Mouse (Mus musculus) brown adipose tissue, adult 24 weeks (tissue): ENCODE results near the gene Gm11099. TPM values are rescaled to one million over a fixed set of nuclear protein-coding genes. Genes with fewer than 3 reads are reported as not detected.

Experiments
- H3K27ac ChIP-seq: fragments of 200-500 bp; replicated peaks from 2 replicates; pipeline ENCODE4 v1.5.1; 2012; ENCODE audit warnings: low read depth, mild to moderate bottlenecking, low read length
- H3K4me1 ChIP-seq: fragments of 200-500 bp; 2 replicates; pipeline ENCODE4 v1.6.1; 2012; ENCODE audit warnings: low read length, mixed read lengths; ENCODE audit not compliant: control insufficient read depth, insufficient read depth, insufficient read length
- H3K4me3 ChIP-seq: fragments of 200-500 bp; 2 replicates; pipeline ENCODE4 v1.5.1; 2012; ENCODE audit warnings: low read depth, mild to moderate bottlenecking, low read length, moderate library complexity; ENCODE audit not compliant: insufficient read depth
- polyA plus RNA-seq: library from polyadenylated mRNA; stranded (reverse); fragments of >200 nt; gene quantifications from 2 replicates; pipeline ENCODE4 v1.2.4, GENCODE M21; 2012; ENCODE audit not compliant: missing spikeins, insufficient read depth, insufficient read length

The Gm11099 gene
- polyA plus RNA-seq, 1 experiment: not detected

GRCm38 (mm10) chr2:58941361-58941760, 82.1 kb downstream of the Gm11099 start:
- H3K4me1 ChIP-seq: no peaks in the 10 kb centered on the region
- H3K4me3 ChIP-seq: no peak overlapping the region
- H3K27ac ChIP-seq: no peak overlapping the region

GRCm38 (mm10) chr2:58948796-58949195, 89.6 kb downstream of the Gm11099 start:
- Histone ChIP-seq H3K4me1 (no peaks in the 10 kb centered on the region), H3K27ac (no peak overlapping the region), H3K4me3 (no peak overlapping the region)

DNA sequence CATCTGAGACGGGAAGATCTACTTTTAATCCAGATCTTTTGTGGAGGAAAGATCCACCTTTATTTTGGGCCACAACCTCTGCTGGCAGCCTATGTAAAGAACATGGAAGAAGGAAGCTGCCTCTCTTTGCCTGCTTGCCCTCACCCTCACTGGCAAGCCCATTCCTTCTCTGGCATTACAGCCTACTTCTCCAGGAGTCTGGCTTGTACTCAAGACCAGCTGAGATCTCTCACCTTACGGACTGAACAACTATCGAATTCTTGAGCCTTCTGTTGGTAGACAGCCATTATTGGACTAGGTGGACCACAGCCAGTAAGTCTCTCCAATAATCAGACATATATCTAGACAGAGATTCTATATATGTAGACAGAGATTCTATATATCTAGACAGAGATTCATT, 92.9 kb downstream of the Gm11099 start:
- no peak overlapping the region for H3K4me3 ChIP-seq
- no peak overlapping the region for H3K27ac ChIP-seq
- no peaks in the 10 kb centered on the region for H3K4me1 ChIP-seq

DNA sequence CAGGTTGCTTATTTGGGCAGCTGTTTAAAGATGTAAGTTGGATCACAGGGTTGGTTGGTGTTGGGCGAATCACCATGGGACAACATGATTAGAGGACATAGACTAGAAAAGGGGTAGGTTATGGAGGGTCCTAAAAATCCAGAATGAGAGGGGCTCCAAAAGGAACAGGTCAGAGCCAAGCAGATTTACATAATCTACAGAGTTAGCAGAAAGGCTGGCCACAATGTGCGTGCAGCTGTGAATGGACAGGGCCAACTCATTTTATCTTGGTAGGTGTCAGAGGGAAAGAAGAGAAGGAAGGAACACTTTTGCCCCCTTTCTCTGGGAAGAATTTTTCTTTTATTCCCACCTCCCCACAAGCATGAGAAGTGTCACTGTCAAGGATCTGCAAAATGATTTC, 97.1 kb downstream of the Gm11099 start:
- H3K4me3 ChIP-seq: no peak overlapping the region

DNA sequence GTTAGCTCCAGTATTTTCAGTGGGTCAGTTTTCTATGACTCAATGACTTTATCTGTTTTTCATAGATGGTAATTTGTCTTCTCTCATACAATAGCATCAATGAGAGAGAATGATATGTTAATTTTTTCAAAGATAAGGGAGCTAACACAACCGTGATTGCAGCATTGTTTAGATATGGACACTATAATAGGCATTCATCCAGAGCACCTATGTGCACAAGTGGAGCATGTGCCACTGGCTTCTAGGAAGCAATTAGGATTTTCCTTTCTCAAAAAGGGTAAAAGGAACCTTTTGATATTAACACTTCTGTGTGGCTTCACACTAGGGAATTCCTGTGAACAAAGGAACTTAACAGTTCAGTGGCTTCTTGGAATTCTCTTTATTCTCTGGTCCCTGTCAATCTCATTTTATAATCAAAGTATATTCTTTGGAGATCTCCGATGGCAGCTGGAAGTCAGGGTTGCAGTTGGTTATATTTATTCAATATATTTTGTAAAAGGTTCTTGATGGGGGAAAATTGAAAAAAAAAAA, 97.6 kb downstream of the Gm11099 start:
- H3K4me3 ChIP-seq: no peak overlapping the region
- no peaks in the 10 kb centered on the region for H3K4me1 ChIP-seq
- no peak overlapping the region for H3K27ac ChIP-seq

More for the DNA sequence above, 97.1 kb downstream of the Gm11099 start:
- Histone ChIP-seq H3K27ac (no peak overlapping the region), H3K4me1 (no peaks in the 10 kb centered on the region)
